Mouse (Mus musculus): Measurements from ENCODE around the gene Taf3. TPM values are rescaled to one million over a fixed set of nuclear protein-coding genes. Genes with fewer than 3 reads are reported as not detected.

The Taf3 gene
- polyA plus RNA-seq, 1 experiment from 2014 or later = 11.9 TPM

DNA sequence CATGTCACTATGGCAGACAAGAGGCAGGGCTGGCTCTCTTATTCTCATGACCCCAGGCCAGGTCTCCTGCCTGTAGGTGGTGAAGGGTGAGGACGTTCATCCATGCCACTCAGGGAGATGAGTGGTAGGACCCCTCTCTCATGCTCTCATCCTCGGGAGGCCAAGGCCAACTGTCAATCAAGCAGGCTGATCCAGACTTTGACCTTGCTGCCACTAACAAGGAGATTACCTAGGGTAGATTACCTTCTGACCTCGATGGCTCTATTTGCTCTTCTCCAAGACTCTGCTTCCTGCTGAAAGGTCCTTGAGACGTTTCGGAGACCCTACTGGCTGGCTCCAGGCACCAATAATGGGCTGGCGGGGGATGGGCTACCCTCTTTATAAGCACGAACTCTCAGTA, 26.1 kb upstream of the Taf3 start:
- WGBS (ENCODE audit: insufficient replicate concordance) = 70% methylated on average over 7 of the region's 7 CpGs
- H3K4me2 ChIP-seq = no peak overlapping the region
- no peaks in the 10 kb centered on the region for H3K27me3 ChIP-seq (ENCODE audit: control insufficient read depth, insufficient read depth, low read length)
- H3K36me3 ChIP-seq (ENCODE audit: control insufficient read depth, insufficient read depth, low read length) = no peaks in the 10 kb centered on the region
- H3K4me3 ChIP-seq (ENCODE audit: low read depth, low read length) = no peak overlapping the region
- no peak overlapping the region for H3K27ac ChIP-seq (ENCODE audit: low read depth, low read length)
- no peaks in the 10 kb centered on the region for H3K9me3 ChIP-seq (replicated peaks; ENCODE audit: control insufficient read depth, low read length)
- H3K9ac ChIP-seq (ENCODE audit: low read depth, low read length) = no peak overlapping the region
- no peak for ATAC-seq (replicated peaks; ENCODE audit: insufficient number of reproducible peaks, low FRiP score, low TSS enrichment)
- peaks cover 35% of the 10 kb centered on the region for H3K4me1 ChIP-seq (ENCODE audit: control insufficient read depth, insufficient read depth, low read length)

DNA sequence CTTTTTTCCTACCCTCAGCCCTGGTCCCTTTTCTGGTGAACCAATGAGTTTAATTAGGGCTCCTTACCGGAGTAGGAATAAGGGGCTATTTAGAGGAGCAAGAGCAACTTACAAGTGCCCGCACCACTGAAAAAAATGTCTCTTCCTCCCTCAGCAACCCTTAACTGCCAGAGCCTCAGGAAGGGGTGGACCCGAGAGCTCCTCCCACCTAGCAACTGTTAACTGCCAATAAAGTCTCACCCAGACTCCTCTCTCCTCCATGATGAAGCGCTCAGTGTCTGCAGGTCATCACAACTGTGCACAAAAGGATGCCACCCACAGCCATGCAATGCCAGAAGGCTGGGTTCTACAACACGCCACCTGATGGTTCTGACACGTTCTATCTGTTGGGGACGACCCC, 23.4 kb upstream of the Taf3 start:
- Histone ChIP-seq H3K4me1 (ENCODE audit: control insufficient read depth, insufficient read depth, low read length) (peaks cover 24% of the 10 kb centered on the region), H3K27ac (ENCODE audit: low read depth, low read length) (no peak overlapping the region), H3K9ac (ENCODE audit: low read depth, low read length) (no peak overlapping the region), H3K4me3 (ENCODE audit: low read depth, low read length) (no peak overlapping the region), H3K9me3 (replicated peaks; ENCODE audit: control insufficient read depth, low read length) (no peaks in the 10 kb centered on the region), H3K4me2 (no peak overlapping the region), H3K36me3 (ENCODE audit: control insufficient read depth, insufficient read depth, low read length) (peaks cover 14% of the 10 kb centered on the region), H3K27me3 (ENCODE audit: control insufficient read depth, insufficient read depth, low read length) (no peaks in the 10 kb centered on the region)
- WGBS (ENCODE audit: insufficient replicate concordance) = 83% methylated on average over 7 of the region's 7 CpGs
- ATAC-seq (replicated peaks; ENCODE audit: insufficient number of reproducible peaks, low FRiP score, low TSS enrichment) = no peak

DNA sequence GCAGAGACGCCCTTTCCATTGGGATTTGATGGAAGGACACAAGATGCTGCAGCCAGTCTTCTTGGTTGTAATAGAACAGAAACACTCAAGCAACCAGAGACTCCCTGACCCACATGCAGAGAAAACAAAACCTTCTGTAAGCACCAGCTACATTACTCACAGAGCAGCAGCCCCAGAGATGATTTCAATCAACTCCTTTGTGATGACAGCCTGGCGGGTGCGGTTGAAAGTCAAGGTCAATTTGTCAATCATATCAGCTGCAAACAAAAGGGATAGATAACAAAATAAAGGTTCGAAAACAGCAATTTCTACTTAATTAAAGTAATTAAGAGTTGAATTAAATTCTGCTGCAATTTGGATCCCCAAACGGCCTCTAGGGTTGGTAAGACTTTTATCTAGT, 10.4 kb upstream of the Taf3 start:
- Histone ChIP-seq H3K27me3 (ENCODE audit: control insufficient read depth, insufficient read depth, low read length) (no peaks in the 10 kb centered on the region), H3K4me3 (ENCODE audit: low read depth, low read length) (no peak overlapping the region), H3K9me3 (replicated peaks; ENCODE audit: control insufficient read depth, low read length) (no peaks in the 10 kb centered on the region), H3K4me1 (ENCODE audit: control insufficient read depth, insufficient read depth, low read length) (no peaks in the 10 kb centered on the region), H3K4me2 (no peak overlapping the region), H3K9ac (ENCODE audit: low read depth, low read length) (no peak overlapping the region), H3K36me3 (ENCODE audit: control insufficient read depth, insufficient read depth, low read length) (peaks cover 43% of the 10 kb centered on the region), H3K27ac (ENCODE audit: low read depth, low read length) (no peak overlapping the region)
- no peak for ATAC-seq (replicated peaks; ENCODE audit: insufficient number of reproducible peaks, low FRiP score, low TSS enrichment)
- 86% methylated on average over 5 of the region's 5 CpGs for WGBS (ENCODE audit: insufficient replicate concordance)

DNA sequence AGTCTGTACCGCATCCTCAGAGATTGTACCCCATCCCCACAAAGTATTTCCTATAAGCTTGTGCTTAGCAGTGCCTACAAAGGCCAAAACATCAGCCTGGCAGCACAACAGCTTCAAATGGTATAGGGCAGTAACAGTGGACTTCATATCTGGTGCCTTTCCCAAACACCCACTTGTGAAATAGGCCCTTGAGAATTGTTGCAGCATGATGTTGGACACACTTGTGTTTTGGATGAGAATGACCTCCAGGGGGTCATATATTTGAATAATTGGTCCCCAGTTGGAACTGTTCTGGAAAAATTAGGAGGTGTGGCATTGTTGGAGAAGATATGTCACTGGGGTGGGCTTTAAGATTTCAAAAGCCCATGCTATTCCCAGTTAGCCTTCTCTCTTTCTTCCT, 3.6 kb upstream of the Taf3 start:
- H3K27ac ChIP-seq (ENCODE audit: low read depth, low read length) = no peak overlapping the region
- WGBS (ENCODE audit: insufficient replicate concordance) = 87% methylated on average over 1 of the region's 1 CpGs
- no peak overlapping the region for H3K9ac ChIP-seq (ENCODE audit: low read depth, low read length)
- no peaks in the 10 kb centered on the region for H3K27me3 ChIP-seq (ENCODE audit: control insufficient read depth, insufficient read depth, low read length)
- peaks cover 4% of the 10 kb centered on the region; the same call in 1 of the 2 replicates for H3K4me1 ChIP-seq (ENCODE audit: control insufficient read depth, insufficient read depth, low read length)
- peaks cover 15% of the 10 kb centered on the region for H3K36me3 ChIP-seq (ENCODE audit: control insufficient read depth, insufficient read depth, low read length)
- no peak for ATAC-seq (replicated peaks; ENCODE audit: insufficient number of reproducible peaks, low FRiP score, low TSS enrichment)
- no peak overlapping the region for H3K4me3 ChIP-seq (ENCODE audit: low read depth, low read length)
- no peak overlapping the region for H3K4me2 ChIP-seq
- H3K9me3 ChIP-seq (replicated peaks; ENCODE audit: control insufficient read depth, low read length) = no peaks in the 10 kb centered on the region

DNA sequence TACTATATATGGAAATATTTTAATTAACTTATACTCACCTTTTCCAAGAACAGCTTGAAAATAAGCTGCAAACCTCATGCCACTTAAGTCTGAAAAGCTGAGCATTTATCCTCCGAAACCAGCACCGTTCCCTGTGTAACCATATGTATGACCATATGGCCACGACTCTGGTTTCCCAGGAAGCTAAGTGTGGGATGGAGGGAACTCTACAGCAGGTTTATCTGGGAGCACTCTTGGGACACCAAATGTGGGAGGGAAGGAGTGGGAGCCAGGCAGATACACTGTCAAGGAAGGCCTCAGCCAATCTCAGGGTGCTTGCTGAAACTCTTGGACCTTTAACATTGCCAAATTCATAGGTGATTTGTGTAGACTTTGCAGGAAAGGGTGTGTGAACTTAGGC, 2.5 kb upstream of the Taf3 start:
- H3K9me3 ChIP-seq (replicated peaks; ENCODE audit: control insufficient read depth, low read length) = no peaks in the 10 kb centered on the region
- WGBS (ENCODE audit: insufficient replicate concordance) = 75% methylated on average over 3 of the region's 3 CpGs
- no peak overlapping the region for H3K4me2 ChIP-seq
- H3K4me3 ChIP-seq (ENCODE audit: low read depth, low read length) = no peak overlapping the region
- no peak overlapping the region for H3K27ac ChIP-seq (ENCODE audit: low read depth, low read length)
- H3K36me3 ChIP-seq (ENCODE audit: control insufficient read depth, insufficient read depth, low read length) = peaks cover 9% of the 10 kb centered on the region
- no peak overlapping the region for H3K9ac ChIP-seq (ENCODE audit: low read depth, low read length)
- no peaks in the 10 kb centered on the region for H3K27me3 ChIP-seq (ENCODE audit: control insufficient read depth, insufficient read depth, low read length)
- peaks cover 4% of the 10 kb centered on the region; the same call in 1 of the 2 replicates for H3K4me1 ChIP-seq (ENCODE audit: control insufficient read depth, insufficient read depth, low read length)
- ATAC-seq (replicated peaks; ENCODE audit: insufficient number of reproducible peaks, low FRiP score, low TSS enrichment) = no peak

DNA sequence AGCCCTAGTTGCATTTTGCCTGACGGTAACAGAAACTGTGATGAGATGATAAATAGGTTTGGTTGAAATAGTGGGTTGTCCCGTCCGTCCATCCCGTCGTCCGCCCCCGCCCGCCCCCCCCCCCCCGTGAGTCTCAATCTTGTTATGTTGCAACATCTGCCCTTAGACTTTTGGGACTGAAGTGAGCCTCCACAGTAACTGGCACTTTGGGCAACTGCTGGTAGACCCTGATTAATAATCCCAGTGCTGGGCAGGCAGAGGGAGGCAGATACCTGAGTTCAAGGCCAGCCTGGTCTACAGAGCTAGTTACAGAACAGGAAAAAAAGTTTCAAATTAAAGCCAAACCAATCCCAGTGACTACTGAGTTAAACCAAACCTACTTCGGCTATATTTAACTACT, 1.1 kb upstream of the Taf3 start:
- WGBS (ENCODE audit: insufficient replicate concordance) = 17% methylated on average over 10 of the region's 10 CpGs
- Histone ChIP-seq H3K9ac (ENCODE audit: low read depth, low read length) (no peak overlapping the region; the same call in 1 of the 2 replicates), H3K4me1 (ENCODE audit: control insufficient read depth, insufficient read depth, low read length) (peaks cover 4% of the 10 kb centered on the region; the same call in 1 of the 2 replicates), H3K9me3 (replicated peaks; ENCODE audit: control insufficient read depth, low read length) (no peaks in the 10 kb centered on the region), H3K27me3 (ENCODE audit: control insufficient read depth, insufficient read depth, low read length) (no peaks in the 10 kb centered on the region), H3K4me2 (peak overlapping the region; percentile 67), H3K4me3 (ENCODE audit: low read depth, low read length) (peak overlapping the region; percentile 93), H3K27ac (ENCODE audit: low read depth, low read length) (no peak overlapping the region), H3K36me3 (ENCODE audit: control insufficient read depth, insufficient read depth, low read length) (no peaks in the 10 kb centered on the region)
- ATAC-seq (replicated peaks; ENCODE audit: insufficient number of reproducible peaks, low FRiP score, low TSS enrichment) = no peak

DNA sequence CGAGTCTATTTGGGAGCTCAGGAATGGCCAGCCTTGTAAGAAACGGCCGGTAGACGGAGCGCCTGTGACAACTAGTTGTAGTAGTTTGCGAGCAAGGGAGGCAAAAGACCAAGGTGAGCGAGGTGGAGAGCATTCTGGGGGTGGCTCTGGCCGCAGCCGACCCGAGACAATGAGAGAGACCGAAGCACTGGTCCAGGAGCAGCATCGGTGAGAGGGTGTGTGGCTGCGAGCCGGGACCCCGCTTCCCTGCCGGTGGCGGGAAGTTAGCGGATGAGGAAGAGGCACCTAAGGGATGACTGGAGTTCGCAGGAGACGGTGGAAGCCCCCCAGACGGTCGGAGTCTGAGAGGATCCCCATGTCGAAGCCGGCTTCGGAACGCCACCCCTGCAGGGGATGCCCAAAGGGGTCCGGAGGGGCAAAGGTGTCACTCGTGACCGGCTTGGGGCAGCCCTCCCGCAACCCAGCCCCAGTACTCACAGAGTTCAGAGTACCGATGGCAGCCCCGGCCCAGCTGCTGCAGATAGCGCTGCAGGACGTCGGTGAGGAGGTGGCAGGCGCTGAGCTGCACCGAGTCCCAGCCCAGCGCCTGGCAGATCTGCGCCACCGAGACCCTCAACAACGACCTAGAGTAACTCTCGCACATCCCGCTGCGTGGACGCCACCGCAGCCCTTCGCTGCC, 499 bp downstream of the Taf3 start:
- no peak overlapping the region for H3K27ac ChIP-seq (ENCODE audit: low read depth, low read length)
- peak overlapping the region; percentile 67 for H3K4me2 ChIP-seq
- H3K9ac ChIP-seq (ENCODE audit: low read depth, low read length) = peak overlapping the region; percentile 88
- ATAC-seq (replicated peaks; ENCODE audit: insufficient number of reproducible peaks, low FRiP score, low TSS enrichment) = peak; percentile 40
- H3K4me3 ChIP-seq (ENCODE audit: low read depth, low read length) = peak overlapping the region; percentile 93
- WGBS (ENCODE audit: insufficient replicate concordance) = 0% methylated on average over 46 of the region's 47 CpGs
- H3K27me3 ChIP-seq (ENCODE audit: control insufficient read depth, insufficient read depth, low read length) = no peaks in the 10 kb centered on the region
- no peaks in the 10 kb centered on the region for H3K9me3 ChIP-seq (replicated peaks; ENCODE audit: control insufficient read depth, low read length)
- H3K4me1 ChIP-seq (ENCODE audit: control insufficient read depth, insufficient read depth, low read length) = peaks cover 4% of the 10 kb centered on the region; the same call in 1 of the 2 replicates
- H3K36me3 ChIP-seq (ENCODE audit: control insufficient read depth, insufficient read depth, low read length) = no peaks in the 10 kb centered on the region

DNA sequence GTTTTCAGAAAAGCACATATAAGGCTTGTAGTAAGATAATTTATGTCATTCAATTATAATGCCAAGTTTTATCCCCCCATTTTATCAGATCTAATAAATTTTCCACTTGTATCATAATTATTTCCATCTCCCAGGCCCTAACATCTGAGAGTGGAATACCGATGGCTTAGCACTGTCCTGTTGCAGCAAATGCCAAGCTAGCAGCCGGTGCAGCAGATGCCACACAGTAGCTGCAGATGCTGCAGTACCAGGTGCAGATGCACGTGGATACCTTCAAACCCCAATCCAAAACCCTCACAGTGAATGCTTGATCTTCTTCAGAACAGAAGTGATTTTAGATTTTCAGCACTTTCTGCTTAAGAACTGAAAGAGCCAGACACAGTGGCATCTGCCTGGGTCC, 13.4 kb downstream of the Taf3 start:
- no peak for ATAC-seq (replicated peaks; ENCODE audit: insufficient number of reproducible peaks, low FRiP score, low TSS enrichment)
- no peak overlapping the region for H3K27ac ChIP-seq (ENCODE audit: low read depth, low read length)
- no peak overlapping the region for H3K9ac ChIP-seq (ENCODE audit: low read depth, low read length)
- H3K4me3 ChIP-seq (ENCODE audit: low read depth, low read length) = no peak overlapping the region
- H3K4me2 ChIP-seq = no peak overlapping the region
- H3K27me3 ChIP-seq (ENCODE audit: control insufficient read depth, insufficient read depth, low read length) = no peaks in the 10 kb centered on the region
- no peaks in the 10 kb centered on the region for H3K36me3 ChIP-seq (ENCODE audit: control insufficient read depth, insufficient read depth, low read length)
- no peaks in the 10 kb centered on the region for H3K9me3 ChIP-seq (replicated peaks; ENCODE audit: control insufficient read depth, low read length)
- H3K4me1 ChIP-seq (ENCODE audit: control insufficient read depth, insufficient read depth, low read length) = no peaks in the 10 kb centered on the region
- 84% methylated on average over 3 of the region's 3 CpGs for WGBS (ENCODE audit: insufficient replicate concordance)

DNA sequence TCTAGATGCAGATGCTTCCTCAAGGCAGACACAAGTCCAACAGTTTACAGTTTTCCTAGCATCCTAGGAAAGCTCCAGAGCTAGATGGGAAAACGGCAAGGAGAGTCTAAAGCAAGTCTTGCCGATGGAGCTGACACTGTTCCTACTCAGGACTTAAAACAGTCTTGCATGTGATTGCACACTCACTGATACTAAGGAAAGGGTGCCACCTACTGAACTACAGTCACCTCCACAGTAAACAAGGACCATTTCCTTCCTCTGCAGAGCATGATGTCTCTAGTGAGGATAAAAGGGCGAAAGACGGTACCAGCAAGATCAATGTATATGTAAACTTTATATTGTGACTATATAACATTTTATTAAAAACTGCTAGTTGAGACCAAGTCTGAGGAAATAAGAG, 14.7 kb downstream of the Taf3 start:
- Histone ChIP-seq H3K4me3 (ENCODE audit: low read depth, low read length) (no peak overlapping the region), H3K36me3 (ENCODE audit: control insufficient read depth, insufficient read depth, low read length) (no peaks in the 10 kb centered on the region), H3K4me2 (no peak overlapping the region), H3K4me1 (ENCODE audit: control insufficient read depth, insufficient read depth, low read length) (no peaks in the 10 kb centered on the region), H3K9me3 (replicated peaks; ENCODE audit: control insufficient read depth, low read length) (no peaks in the 10 kb centered on the region), H3K9ac (ENCODE audit: low read depth, low read length) (no peak overlapping the region), H3K27ac (ENCODE audit: low read depth, low read length) (no peak overlapping the region), H3K27me3 (ENCODE audit: control insufficient read depth, insufficient read depth, low read length) (no peaks in the 10 kb centered on the region)
- WGBS (ENCODE audit: insufficient replicate concordance) = 63% methylated on average over 4 of the region's 4 CpGs
- ATAC-seq (replicated peaks; ENCODE audit: insufficient number of reproducible peaks, low FRiP score, low TSS enrichment) = no peak
